Mouse (Mus musculus) hematopoietic stem cell, adult 5-6 weeks (primary cell): ENCODE data around the gene Lypd3. TPM values are rescaled to one million over a fixed set of nuclear protein-coding genes. Genes with fewer than 3 reads are reported as not detected.

Experiments used
- ATAC-seq, 2 experiments: fragments of 125-278 bp in 1 of 2; replicated peaks in 1 of 2; 2 replicates each; pipeline ENCODE4 v1.8.0; 2016 to 2017; ENCODE audit warnings: inconsistent platforms in 2 of 2, mild to moderate bottlenecking in 2 of 2, moderate number of reproducible peaks in 2 of 2, low read depth in 1 of 2, moderate TSS enrichment in 1 of 2; ENCODE audit not compliant: low FRiP score in 2 of 2, poor library complexity in 2 of 2, severe bottlenecking in 2 of 2, insufficient read depth in 1 of 2, low TSS enrichment in 1 of 2
- total RNA-seq: library from RNA; stranded (forward); fragments of 172-1452, 232-1000 nt; gene quantifications from 2 replicates; pipeline ENCODE4 v1.2.3, GENCODE M21; 2017

Gene Lypd3
- total RNA-seq, result not detected in 2 replicates

GRCm38 (mm10) chr7:24636264-24636663 lies at the start of gene Lypd3:
Gene Lypd3, plus strand, starts transcription at chr7:24636550.
- ATAC-seq, result no peak

GRCm38 (mm10) chr7:24586828-24587227 lies 49.5 kb upstream of the Lypd3 start:
- peak; percentile 39 to 57; a peak in 3 of 4 replicates for ATAC-seq

- peak in 1 of 2 experiments; percentile 16; a peak in 1 of 4 replicates for ATAC-seq
These were observed 48.8 kb upstream of the Lypd3 start, which contains the start of the genes Ethe1 and Zfp575 for GRCm38 (mm10) chr7:24587330-24588105. Gene Ethe1, plus strand, starts transcription at chr7:24587543. Gene Zfp575, minus strand, starts transcription at chr7:24587641.

- peak; percentile 32 to 41; a peak in 1 of 4 replicates for ATAC-seq
These were observed 48.0 kb upstream of the Lypd3 start for GRCm38 (mm10) chr7:24588336-24588735.

- ATAC-seq, result no peak
These were observed 44.6 kb upstream of the Lypd3 start for GRCm38 (mm10) chr7:24591735-24592134.

- ATAC-seq, result no peak
These were observed 44.2 kb upstream of the Lypd3 start for GRCm38 (mm10) chr7:24592163-24592562.

GRCm38 (mm10) chr7:24592781-24593180 lies 43.6 kb upstream of the Lypd3 start:
- ATAC-seq, result no peak

- ATAC-seq, result peak; percentile 88 to 92
These were observed 42.6 kb upstream of the Lypd3 start for GRCm38 (mm10) chr7:24593621-24594308.

GRCm38 (mm10) chr7:24594309-24594803 lies 42.0 kb upstream of the Lypd3 start:
- ATAC-seq, result no peak

- ATAC-seq, result peak in 1 of 2 experiments; percentile 40; a peak in 1 of 4 replicates
These were observed 40.9 kb upstream of the Lypd3 start for GRCm38 (mm10) chr7:24595464-24595863.

- no peak for ATAC-seq
These were observed 38.2 kb upstream of the Lypd3 start for GRCm38 (mm10) chr7:24598121-24598520.

GRCm38 (mm10) chr7:24599211-24600067 lies 36.9 kb upstream of the Lypd3 start:
- no peak for ATAC-seq

GRCm38 (mm10) chr7:24600941-24601597 lies 35.3 kb upstream of the Lypd3 start:
- ATAC-seq, result peak; percentile 97 to 99

GRCm38 (mm10) chr7:24605561-24605960 lies 30.8 kb upstream of the Lypd3 start:
- ATAC-seq, result no peak

GRCm38 (mm10) chr7:24606046-24606445 lies 30.3 kb upstream of the Lypd3 start:
- ATAC-seq, result no peak

GRCm38 (mm10) chr7:24608017-24608416 lies 28.3 kb upstream of the Lypd3 start:
- peak; percentile 71 to 81 for ATAC-seq

GRCm38 (mm10) chr7:24608561-24608960 lies 27.8 kb upstream of the Lypd3 start:
- ATAC-seq, result peak; percentile 39 to 40
